Mouse (Mus musculus): Measurements from ENCODE around the gene Igdcc3.

- TF ChIP-seq CTCF (IDR thresholded peaks at IDR 0.05; ENCODE audit: low read depth) (no peak), EP300 (IDR thresholded peaks at IDR 0.05; ENCODE audit: low read depth) (no peak)
Observed at GRCm38 (mm10) chr9:65201021-65201380, 60.0 kb downstream of the Igdcc3 start.
